Mouse (Mus musculus) NIH3T3 (cell line): ENCODE data around the gene Lmo4.

Experiments
- DNase-seq: peaks from one replicate; pipeline ENCODE4 v3.0.0-alpha.2; 2012; ENCODE audit warnings: low read depth

The Lmo4 gene

GRCm38 (mm10) chr3:144203259-144203987 lies 1.6 kb downstream of the Lmo4 start:
- DNase-seq, result peak; percentile 38

- peak; percentile 19 for DNase-seq
Measured at GRCm38 (mm10) chr3:144202574-144203258, 2.3 kb downstream of the Lmo4 start.

GRCm38 (mm10) chr3:144201794-144202573 lies 3.0 kb downstream of the Lmo4 start:
- peak; percentile 84 for DNase-seq

GRCm38 (mm10) chr3:144185327-144186152 lies 19.5 kb downstream of the Lmo4 start:
- DNase-seq, result no peak

GRCm38 (mm10) chr3:144184918-144185317 lies 20.1 kb downstream of the Lmo4 start:
- DNase-seq, result no peak

GRCm38 (mm10) chr3:144182229-144182628 lies 22.8 kb downstream of the Lmo4 start:
- no peak for DNase-seq

GRCm38 (mm10) chr3:144178937-144179336 lies 26.1 kb downstream of the Lmo4 start:
- DNase-seq, result no peak

GRCm38 (mm10) chr3:144173866-144174588 lies 31.0 kb downstream of the Lmo4 start:
- DNase-seq, result no peak

- DNase-seq, result no peak
Measured at GRCm38 (mm10) chr3:144173138-144173537, 31.9 kb downstream of the Lmo4 start.

GRCm38 (mm10) chr3:144171749-144172148 lies 33.3 kb downstream of the Lmo4 start:
- no peak for DNase-seq

- DNase-seq, result no peak
Measured at GRCm38 (mm10) chr3:144170539-144170938, 34.5 kb downstream of the Lmo4 start.

GRCm38 (mm10) chr3:144166439-144167155 lies 38.4 kb downstream of the Lmo4 start:
- DNase-seq, result no peak

GRCm38 (mm10) chr3:144165439-144165838 lies 39.6 kb downstream of the Lmo4 start:
- DNase-seq, result no peak

- no peak for DNase-seq
Measured at GRCm38 (mm10) chr3:144164665-144165385, 40.2 kb downstream of the Lmo4 start.

- no peak for DNase-seq
Measured at GRCm38 (mm10) chr3:144163718-144164117, 41.3 kb downstream of the Lmo4 start.

GRCm38 (mm10) chr3:144162156-144162555 lies 42.9 kb downstream of the Lmo4 start:
- no peak for DNase-seq

- no peak for DNase-seq
Measured at GRCm38 (mm10) chr3:144161261-144161660, 43.8 kb downstream of the Lmo4 start.

GRCm38 (mm10) chr3:144155746-144156145 lies 49.3 kb downstream of the Lmo4 start:
- DNase-seq, result no peak

- peak; percentile 33 for DNase-seq
Measured at GRCm38 (mm10) chr3:144153395-144153794, 51.6 kb downstream of the Lmo4 start.

GRCm38 (mm10) chr3:144151001-144151400 lies 54.0 kb downstream of the Lmo4 start:
- no peak for DNase-seq
